Mouse (Mus musculus) heart, postnatal 4 days (tissue): ENCODE results near the gene Rsc1a1. TPM values are rescaled to one million over a fixed set of nuclear protein-coding genes. Genes with fewer than 3 reads are reported as not detected.

Source experiments
- DNase-seq: peaks from one replicate; pipeline ENCODE4 v3.0.0; 2021
- total RNA-seq, 2 experiments: library from RNA; stranded (reverse); gene quantifications; 2 replicates each; pipeline ENCODE4 v1.2.3; 2021

Gene Rsc1a1
- total RNA-seq, 2 experiments from 2014 or later, result 1.6 to 4.0 TPM

DNA sequence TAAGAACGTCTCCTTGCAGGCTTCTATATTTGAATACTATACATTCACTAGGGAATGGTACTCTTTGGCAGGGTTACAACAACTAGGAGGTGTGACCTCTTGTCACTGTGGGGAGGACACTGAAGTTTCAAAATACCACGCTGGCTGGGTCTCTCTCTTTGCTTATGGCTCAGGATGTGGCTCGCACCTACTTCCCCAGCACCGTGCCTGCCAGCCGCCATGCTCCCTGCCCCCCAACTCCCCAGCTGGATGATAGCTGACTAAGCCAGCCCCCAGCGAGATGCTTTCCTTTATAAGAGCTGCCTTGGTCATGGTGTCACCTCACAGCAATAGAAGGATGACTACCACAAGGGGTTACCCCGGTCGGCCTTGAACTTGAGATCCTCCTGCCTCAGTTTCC is 32.4 kb downstream of the Rsc1a1 start:
- no peak for DNase-seq

DNA sequence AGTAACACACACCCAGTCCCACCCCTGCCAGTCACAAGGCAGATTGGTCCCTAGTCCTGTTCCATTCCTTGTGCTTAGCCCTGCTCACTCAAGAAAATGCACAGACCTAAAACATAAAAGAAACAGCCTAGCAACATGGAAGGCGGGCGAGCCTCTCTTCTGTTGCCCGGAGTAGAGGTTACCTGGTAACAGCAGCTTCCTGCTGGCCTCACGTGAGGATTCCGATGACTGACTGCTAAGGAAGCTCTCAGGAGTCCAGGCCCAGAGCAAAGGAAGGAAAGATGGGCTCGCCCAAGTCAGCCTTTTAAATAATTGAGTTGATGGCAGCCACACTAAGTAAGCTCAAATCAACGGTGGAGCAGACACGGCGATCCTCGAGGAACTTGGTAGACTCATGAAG is 33.5 kb downstream of the Rsc1a1 start:
- no peak for DNase-seq

DNA sequence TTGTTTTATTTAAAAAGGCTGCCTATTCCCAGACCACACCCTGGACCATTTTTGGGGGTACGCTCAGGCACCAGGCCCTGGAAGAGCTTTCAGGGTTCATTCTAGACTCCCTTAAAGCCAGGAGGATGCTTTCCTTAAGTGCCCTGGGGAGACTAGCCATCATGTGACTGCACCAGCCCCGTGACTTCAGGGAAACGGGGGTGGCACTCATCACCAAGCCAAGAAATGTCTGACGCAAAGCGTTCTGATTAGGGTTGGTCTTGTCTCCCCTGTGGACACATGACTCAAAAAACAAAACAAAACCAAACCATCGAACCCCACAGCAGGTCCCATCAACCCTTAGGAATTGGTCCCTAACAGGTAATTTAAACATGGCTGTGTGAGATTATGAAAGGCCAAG is 34.1 kb downstream of the Rsc1a1 start:
- DNase-seq, result no peak

DNA sequence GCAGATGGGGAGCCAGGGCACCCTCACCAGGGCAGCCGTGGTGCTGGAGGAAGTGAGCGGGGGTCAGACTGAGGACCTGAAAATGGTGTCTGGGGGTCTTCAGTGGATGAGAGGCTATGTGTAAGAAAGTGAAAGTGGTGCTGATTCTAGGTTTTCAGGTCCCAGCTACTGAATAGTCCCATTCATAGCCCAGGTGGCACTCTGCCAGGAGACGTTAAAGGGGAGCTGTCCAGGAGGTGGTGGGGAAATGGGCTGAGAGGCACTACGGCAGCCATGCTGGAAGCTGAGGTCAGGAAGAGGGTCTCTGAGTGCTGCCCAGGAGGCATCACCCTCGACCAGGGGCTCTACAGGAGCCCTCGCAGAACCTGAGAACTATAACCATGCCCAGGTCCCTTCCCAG is 36.2 kb downstream of the Rsc1a1 start:
- DNase-seq, result peak; percentile 61

DNA sequence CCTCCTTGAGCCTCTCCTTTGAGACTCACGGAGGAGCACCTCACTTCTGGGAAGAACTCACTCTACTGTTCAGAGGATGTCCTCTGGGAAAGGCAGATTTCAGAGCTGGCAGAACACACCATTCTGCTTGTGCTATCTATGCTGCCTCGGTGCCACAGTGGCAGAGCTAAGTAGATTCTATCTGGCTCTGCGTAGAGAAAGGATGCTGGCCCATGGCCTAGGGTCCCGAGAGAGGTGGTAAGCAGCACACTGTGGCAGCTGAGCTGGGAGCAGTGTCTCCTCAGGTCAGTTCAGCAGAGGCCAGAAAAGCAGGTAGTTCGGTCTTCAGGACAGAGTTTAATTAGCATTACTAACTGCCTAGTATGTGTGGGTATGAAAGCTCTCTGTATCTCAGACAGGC is 37.1 kb downstream of the Rsc1a1 start:
- no peak for DNase-seq

DNA sequence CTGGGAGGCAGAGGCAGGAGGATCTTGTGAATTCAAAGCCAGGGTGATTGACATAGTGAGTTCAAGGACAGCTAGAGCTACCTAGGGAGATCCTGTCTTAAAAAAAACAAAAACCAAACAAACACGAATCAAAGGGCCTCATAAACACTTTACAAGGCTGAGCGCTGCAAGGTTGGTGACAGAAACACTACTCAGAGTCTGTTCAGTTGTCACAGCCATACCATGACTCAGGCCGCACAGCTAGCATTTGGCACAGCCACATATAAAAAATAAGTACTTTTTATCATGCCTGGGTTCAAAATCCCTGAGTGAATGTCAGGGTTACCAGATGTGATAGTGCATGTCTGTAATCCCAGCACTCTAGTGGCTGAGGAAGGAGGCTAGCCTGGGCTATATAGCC is 38.2 kb downstream of the Rsc1a1 start:
- DNase-seq, result no peak

DNA sequence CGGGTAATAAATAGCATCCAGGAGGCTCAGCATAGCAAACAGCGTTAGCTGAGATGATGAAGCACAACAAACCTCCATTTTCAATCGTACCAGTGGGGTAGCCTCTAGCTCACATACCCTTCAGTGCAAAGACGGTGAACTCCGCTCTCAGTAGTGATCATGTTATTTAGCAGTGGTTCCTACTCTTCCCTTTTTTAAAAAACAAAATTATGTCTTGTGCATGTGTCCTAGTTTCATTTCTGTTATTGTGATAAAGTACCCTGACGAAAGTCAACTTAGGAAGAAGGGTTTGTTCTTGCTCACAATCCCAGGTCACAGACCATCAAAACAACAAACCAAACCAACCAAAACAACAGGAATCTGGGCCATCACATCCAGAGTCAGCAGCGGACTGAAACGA is 39.4 kb downstream of the Rsc1a1 start:
- no peak for DNase-seq

DNA sequence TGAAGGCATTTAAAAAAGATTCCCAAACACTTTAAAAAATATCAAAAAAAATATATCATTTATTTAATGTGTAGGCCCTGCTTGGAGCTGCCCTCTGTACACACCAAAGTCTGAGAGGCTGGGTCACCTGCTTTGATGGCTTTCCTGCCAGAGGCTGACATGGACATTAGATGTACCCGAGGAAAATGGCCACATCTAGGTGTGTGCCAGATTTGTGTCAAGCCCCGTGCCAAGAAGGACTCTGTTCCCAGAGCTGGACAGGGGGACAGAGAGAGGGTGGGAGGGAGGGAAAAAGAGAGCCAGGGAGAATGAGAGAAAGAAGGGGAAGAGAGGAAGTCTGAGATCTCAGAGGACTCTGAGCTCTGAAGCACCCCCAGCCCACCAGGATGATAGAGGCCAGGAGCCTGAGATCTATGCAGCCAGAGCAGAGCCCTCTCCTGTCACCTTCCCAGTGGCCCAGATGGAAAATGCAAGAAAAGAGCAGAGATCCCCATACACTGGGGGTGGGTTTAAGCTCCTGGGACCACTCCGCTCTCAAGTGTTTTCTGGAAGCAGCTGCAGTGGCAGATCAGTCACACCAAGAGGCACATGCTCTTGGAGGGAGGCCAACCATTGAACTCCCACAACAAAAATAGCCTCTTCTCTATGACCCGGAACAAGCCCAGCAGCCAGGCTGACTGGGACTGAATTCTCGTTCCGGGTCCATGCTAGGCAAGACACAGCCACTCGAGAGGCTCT is 42.1 kb downstream of the Rsc1a1 start:
- DNase-seq, result peak; percentile 87

DNA sequence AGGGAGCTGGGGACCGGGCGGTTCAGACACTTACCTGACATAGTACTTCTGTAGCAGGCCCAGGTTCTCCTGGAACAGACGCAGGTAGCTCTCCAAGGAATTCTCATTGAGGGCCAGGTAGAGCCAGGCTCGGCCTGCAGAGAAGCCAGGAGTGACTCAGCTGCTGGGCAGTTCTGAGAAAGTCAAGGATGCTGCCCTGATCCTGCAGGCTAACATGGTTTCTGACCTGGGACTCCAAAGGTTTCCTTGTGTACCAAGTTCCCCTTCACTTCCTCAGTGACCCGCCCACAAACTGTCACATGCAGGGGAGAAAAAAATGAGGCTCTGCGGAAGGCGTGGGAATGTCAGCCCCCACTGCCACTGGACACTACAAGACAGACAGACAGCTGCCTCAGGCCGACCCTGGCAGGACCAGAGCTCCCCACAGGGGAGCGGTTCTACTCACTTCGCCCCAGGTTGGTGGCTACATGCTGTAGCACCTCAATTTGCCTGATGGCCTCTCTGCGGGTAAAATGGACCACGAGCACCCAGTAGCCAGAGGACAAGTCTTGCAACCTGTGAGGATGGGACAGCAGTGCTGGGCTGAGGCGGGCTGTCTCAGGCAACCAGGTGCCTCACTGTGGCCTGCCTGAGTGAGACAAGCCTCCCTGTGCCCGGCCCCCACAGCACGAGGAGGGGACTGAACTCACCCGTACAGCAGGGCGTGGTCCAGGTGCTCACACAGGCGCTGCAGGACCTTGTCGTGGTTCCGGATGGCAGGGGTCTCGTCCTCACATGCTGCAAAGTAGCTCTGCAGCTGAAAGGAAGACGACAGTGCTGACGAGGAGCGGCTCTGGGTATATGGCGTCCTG is 43.2 kb downstream of the Rsc1a1 start:
- no peak for DNase-seq

DNA sequence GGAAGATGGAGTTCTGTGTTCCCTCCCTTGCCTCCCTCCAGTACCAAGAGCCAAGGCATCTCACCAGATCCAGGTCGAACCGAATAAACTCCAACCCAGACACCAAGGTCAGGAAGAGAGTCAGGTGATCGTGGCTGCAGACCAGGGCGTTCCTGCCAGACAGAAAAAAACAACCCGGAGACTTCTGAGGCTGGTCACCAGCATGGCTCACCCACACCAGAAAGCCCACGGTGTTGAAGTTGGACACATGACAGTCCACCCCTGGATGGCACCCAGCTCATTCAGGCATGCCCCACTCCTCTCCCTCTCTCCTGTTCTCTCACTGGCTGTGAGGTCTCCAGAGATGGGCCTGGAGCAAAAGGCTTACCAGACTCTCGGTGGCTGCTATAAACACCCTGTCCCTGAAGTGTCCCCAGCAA is 44.0 kb downstream of the Rsc1a1 start:
- peak; percentile 46 for DNase-seq

DNA sequence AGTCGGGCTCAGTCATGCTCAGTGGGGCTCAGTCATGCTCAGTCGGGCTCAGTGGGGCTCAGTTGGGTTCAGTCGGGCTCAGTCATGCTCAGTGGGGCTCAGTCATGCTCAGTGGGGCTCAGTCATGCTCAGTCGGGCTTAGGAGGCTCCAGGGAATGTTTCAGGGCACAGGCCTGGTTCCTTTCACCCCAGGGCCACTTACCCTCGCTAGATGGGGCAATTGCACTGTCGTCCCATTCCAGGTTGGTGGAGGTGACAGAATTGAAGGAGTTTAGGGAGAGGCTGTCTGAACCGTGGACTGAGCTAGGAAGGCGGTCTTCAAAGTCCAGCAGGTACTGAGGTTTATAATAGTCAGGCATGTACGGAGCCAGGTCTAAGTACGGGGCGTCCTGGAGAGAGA is 45.9 kb downstream of the Rsc1a1 start:
- DNase-seq, result no peak

DNA sequence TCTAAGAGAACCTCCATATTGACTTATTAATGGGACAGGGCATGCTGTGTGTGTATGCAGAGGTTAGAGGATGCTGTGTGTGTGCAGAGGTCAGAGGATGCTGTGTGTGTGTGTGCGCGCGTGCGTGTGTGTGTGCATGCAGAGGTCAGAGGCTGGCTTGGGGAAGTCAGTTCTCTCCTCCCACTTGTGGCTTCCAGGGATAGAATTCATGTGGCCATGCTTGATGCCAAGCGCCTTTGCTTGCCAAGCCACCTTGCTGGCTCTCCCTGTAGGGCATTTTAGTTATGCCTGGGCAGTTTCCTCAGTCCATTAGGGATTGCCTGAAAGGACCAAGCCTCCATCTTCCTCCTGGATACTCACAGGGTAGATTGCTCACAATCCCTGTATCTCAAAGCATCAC is 48.7 kb downstream of the Rsc1a1 start:
- no peak for DNase-seq

DNA sequence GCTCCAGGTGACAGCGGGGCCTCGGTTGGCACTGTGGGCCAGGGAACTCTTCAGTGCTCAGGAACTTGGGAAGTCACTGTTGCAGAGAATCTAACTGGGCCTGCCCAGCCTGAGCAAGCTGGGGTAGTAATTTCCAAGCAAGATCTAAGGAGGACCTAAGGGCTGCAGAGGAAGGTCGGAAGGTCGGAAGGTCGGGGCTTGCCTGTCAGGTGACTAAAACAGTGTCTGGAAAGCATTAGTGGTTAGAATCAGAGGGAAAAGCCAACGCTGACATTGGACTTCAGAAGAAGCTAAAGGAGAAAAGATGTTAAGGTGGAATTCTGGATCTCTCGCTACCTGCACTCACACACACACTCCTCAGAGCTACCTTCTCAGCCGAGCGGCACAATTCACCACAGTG is 49.4 kb downstream of the Rsc1a1 start:
- no peak for DNase-seq

Other genes starting within 250 kb of the Rsc1a1 start
- not detected for gene Srarp, start 249.5 kb downstream of the Rsc1a1 start, total RNA-seq
- gene Zbtb17, start 240.9 kb downstream of the Rsc1a1 start, total RNA-seq, result 10 to 100 TPM; 19.2 to 21.7 TPM
- 10 to 100 TPM; 33.7 to 34.9 TPM for gene Spen, start 147.0 kb downstream of the Rsc1a1 start, total RNA-seq
- 100 to 1,000 TPM; 122 to 145 TPM for gene Fblim1, start 79.5 kb downstream of the Rsc1a1 start, total RNA-seq
- gene Tmem82, start 67.0 kb downstream of the Rsc1a1 start, total RNA-seq, result 1 to 10 TPM; 3.1 to 3.2 TPM
- 10 to 100 TPM; 32.5 to 33.6 TPM for gene Slc25a34, start 61.8 kb downstream of the Rsc1a1 start, total RNA-seq
- gene Plekhm2, start 20.7 kb downstream of the Rsc1a1 start, total RNA-seq, result 10 to 100 TPM; 57.5 to 64.5 TPM
- 10 to 100 TPM; 34.9 to 36.8 TPM for gene Ddi2, start 37.8 kb upstream of the Rsc1a1 start, total RNA-seq
- gene Agmat, start 61.1 kb upstream of the Rsc1a1 start, total RNA-seq, result under 1 TPM; 0.43 to 0.57 TPM
- 10 to 100 TPM; 16.6 to 16.8 TPM for gene Dnajc16, start 105.3 kb upstream of the Rsc1a1 start, total RNA-seq
- gene Casp9, start 108.0 kb upstream of the Rsc1a1 start, total RNA-seq, result 10 to 100 TPM; 13.5 to 13.8 TPM
- gene Cela2a, start 140.6 kb upstream of the Rsc1a1 start, total RNA-seq, result not detected
- gene Ctrc, start 160.8 kb upstream of the Rsc1a1 start, total RNA-seq, result not detected
- 10 to 100 TPM; 46.5 to 50.5 TPM for gene Efhd2, start 189.3 kb upstream of the Rsc1a1 start, total RNA-seq